Mouse (Mus musculus): ENCODE data around the gene Zrsr1. TPM values are rescaled to one million over a fixed set of nuclear protein-coding genes. Genes with fewer than 3 reads are reported as not detected.
A peak's percentile ranks its signal among the peaks of the same experiment; 100 is the strongest.

Gene Zrsr1
- total and polyA plus RNA-seq, 3 experiments: 10.4 to 15.8 TPM; not detected in 1

DNA sequence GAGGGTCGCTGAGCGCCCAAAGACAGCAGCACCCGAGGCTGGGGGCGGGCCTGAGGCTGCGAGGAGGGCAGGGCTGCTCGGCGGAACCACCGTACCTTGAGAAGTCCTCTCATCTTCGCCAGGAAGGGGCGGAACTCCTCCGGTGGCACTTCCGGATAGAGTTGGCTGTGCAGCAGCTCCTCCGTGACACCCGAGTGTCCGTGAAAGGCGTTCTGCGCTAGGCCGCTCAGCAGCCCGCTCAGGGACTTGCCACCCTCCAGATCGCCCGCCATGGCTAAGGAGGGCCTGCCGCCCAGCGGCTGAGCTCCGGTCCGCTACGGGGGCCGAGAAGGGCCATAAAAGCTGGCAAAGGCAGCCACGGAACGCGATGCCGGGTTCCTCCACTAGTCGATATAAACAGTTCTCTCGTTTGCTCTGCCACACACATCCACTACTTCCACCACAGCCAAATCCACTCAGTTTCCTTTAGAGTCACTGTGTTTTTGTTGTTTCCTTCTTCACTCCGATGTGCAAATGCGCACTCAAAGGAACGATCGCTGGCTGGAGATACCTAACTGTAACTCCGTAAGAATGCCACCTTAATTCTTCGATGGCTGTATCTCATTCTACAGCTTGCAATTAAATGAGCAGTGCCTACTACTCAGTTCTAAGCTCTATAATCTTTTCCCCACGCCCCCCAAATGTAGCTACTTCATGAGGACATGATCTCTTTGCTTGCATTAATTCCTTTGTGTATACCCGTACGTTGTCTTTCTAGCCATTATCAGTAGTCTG lies 10.4 kb downstream of the Zrsr1 start, which contains the start of the genes Gm28048 and Commd1:
Gm28048 (minus strand) TSS at position 107 of the 774 bp plus-strand sequence.
Commd1 (minus strand) TSS at position 399 of the 774 bp plus-strand sequence.
- H3K9ac ChIP-seq (ENCODE audit: control insufficient read depth, low read depth, low read length, poor library complexity, severe bottlenecking): peak within 1 kb of the TSS; percentile 73
- H3K36me3 ChIP-seq (ENCODE audit: control insufficient read depth in 1 of 2, insufficient read depth in 2 of 2, low read length in 2 of 2): peaks cover 0 to 33% of the 10 kb centered on the region in 2 experiments; a peak in 2 of 4 replicates
- H3K4me3 ChIP-seq (ENCODE audit: control insufficient read depth in 1 of 2, insufficient read depth in 1 of 2, low read depth in 2 of 2, low read length in 2 of 2): peak within 1 kb of the TSS; percentile 60 to 65
- peaks cover 33% of the 10 kb centered on the region for H3K79me2 ChIP-seq (ENCODE audit: control insufficient read depth, insufficient read depth, low read length, poor library complexity)
- H3K9me3 ChIP-seq (replicated peaks; ENCODE audit: insufficient read depth, low read length): no peaks in the 10 kb centered on the region
- H3K27me3 ChIP-seq (ENCODE audit: control insufficient read depth in 1 of 2, insufficient read depth in 2 of 2, low read length in 2 of 2): no peaks in the 10 kb centered on the region
- peak; percentile 98 for DNase-seq (ENCODE audit: low read depth, low spot score)
- peaks cover 9 to 15% of the 10 kb centered on the region in 2 experiments; a peak in 3 of 4 replicates for H3K4me1 ChIP-seq (ENCODE audit: control insufficient read depth in 1 of 2, insufficient read depth in 2 of 2, low read length in 2 of 2)
- peak within 1 kb of the TSS; percentile 88 for H3K27ac ChIP-seq (ENCODE audit: control insufficient read depth, low read depth, low read length)
- no peak for TF ChIP-seq USF1 (IDR thresholded peaks at IDR 0.05; ENCODE audit: low read depth, low read length)
- no peak for TF ChIP-seq CHD2 (IDR thresholded peaks at IDR 0.05; ENCODE audit: low read length)
- TF ChIP-seq ZNF384 (IDR thresholded peaks at IDR 0.05; ENCODE audit: low read depth, low read length): no peak
- peak; percentile 57; the same call in 1 of the 2 replicates for TF ChIP-seq MAZ (IDR thresholded peaks at IDR 0.05; ENCODE audit: low read depth, low read length)
- TF ChIP-seq USF2 (IDR thresholded peaks at IDR 0.05; ENCODE audit: borderline replicate concordance in 1 of 2, insufficient read depth in 1 of 2, low read depth in 1 of 2, low read length in 2 of 2): no peak
- peak; percentile 61 for TF ChIP-seq TCF12 (IDR thresholded peaks at IDR 0.05; ENCODE audit: low read depth, low read length)
- TF ChIP-seq MYB (IDR thresholded peaks at IDR 0.05; ENCODE audit: low read depth, low read length): no peak
- no peak; the same call in 1 of the 2 replicates for TF ChIP-seq KAT2A (conservative IDR thresholded peaks at IDR 0.05; ENCODE audit: low read depth, low read length)
- peak; percentile 32; the same call in 1 of the 2 replicates for TF ChIP-seq RCOR1 (IDR thresholded peaks at IDR 0.05; ENCODE audit: low read depth, low read length)
- TF ChIP-seq POLR2AphosphoS2 (IDR thresholded peaks at IDR 0.05; ENCODE audit: low read length): peak; percentile 91
- TF ChIP-seq TAL1 (IDR thresholded peaks at IDR 0.05; ENCODE audit: low read length): no peak
- 0 out of 2 replicates have a peak, but pooled peaks have one; percentile 30 for TF ChIP-seq UBTF (IDR thresholded peaks at IDR 0.05; ENCODE audit: borderline replicate concordance, insufficient read depth, low read depth, low read length)
- no peak for TF ChIP-seq RAD21 (IDR thresholded peaks at IDR 0.05; ENCODE audit: low read depth, low read length)
- peak; percentile 49; the same call in 1 of the 2 replicates for TF ChIP-seq MYC (IDR thresholded peaks at IDR 0.05; ENCODE audit: low read depth, low read length)
- peak; percentile 86 for TF ChIP-seq HCFC1 (IDR thresholded peaks at IDR 0.05; ENCODE audit: low read depth, low read length)
- TF ChIP-seq JUND (IDR thresholded peaks at IDR 0.05; ENCODE audit: low read depth, low read length): no peak
- TF ChIP-seq POLR2A (IDR thresholded peaks at IDR 0.05; ENCODE audit: control insufficient read depth in 1 of 2, insufficient read depth in 1 of 2, low read depth in 1 of 2, low read length in 2 of 2, poor library complexity in 1 of 2): peak; percentile 93 to 95
- peak; percentile 92 for TF ChIP-seq NELFE (IDR thresholded peaks at IDR 0.05; ENCODE audit: low read depth, low read length)
- TF ChIP-seq TBP (IDR thresholded peaks at IDR 0.05; ENCODE audit: low read depth, low read length): peak; percentile 81
- TF ChIP-seq GATA1 (IDR thresholded peaks at IDR 0.05; ENCODE audit: low read depth, low read length): peak; percentile 47; the same call in 1 of the 2 replicates
- TF ChIP-seq ETS1 (IDR thresholded peaks at IDR 0.05; ENCODE audit: low read depth, low read length): peak; percentile 59
- no peak for TF ChIP-seq ZKSCAN1 (IDR thresholded peaks at IDR 0.05; ENCODE audit: low read depth, low read length)
- 0 out of 2 replicates have a peak, but pooled peaks have one; percentile 63 for TF ChIP-seq E2F4 (IDR thresholded peaks at IDR 0.05; ENCODE audit: borderline replicate concordance, low read depth, low read length)
- no peak for TF ChIP-seq BHLHE40 (IDR thresholded peaks at IDR 0.05; ENCODE audit: borderline replicate concordance, low read depth, low read length)
- TF ChIP-seq NRF1 (IDR thresholded peaks at IDR 0.05; ENCODE audit: insufficient read depth, low read depth, low read length, poor library complexity, severe bottlenecking): no peak
- TF ChIP-seq POLR2AphosphoS5 (IDR thresholded peaks at IDR 0.05; ENCODE audit: borderline replicate concordance, low read depth, low read length): no peak; the same call in 1 of the 2 replicates
- no peak; the same call in 1 of the 2 replicates for TF ChIP-seq MAX (IDR thresholded peaks at IDR 0.05; ENCODE audit: low read length)
- TF ChIP-seq CHD1 (IDR thresholded peaks at IDR 0.05; ENCODE audit: low read depth, low read length): no peak; the same call in 1 of the 2 replicates
- no peak for TF ChIP-seq GABPA (IDR thresholded peaks at IDR 0.05; ENCODE audit: low read depth, low read length)
- no peak for TF ChIP-seq SMC3 (IDR thresholded peaks at IDR 0.05; ENCODE audit: low read depth, low read length)
- no peak; a peak in 1 of 4 replicates for TF ChIP-seq EP300 (IDR thresholded peaks at IDR 0.05; ENCODE audit: low read depth in 1 of 2, low read length in 2 of 2)
- peak; percentile 84 for TF ChIP-seq ELF1 (IDR thresholded peaks at IDR 0.05; ENCODE audit: low read depth, low read length)
- peak; percentile 80 for TF ChIP-seq SIN3A (IDR thresholded peaks at IDR 0.05; ENCODE audit: low read length)
- no peak for TF ChIP-seq ZC3H11A (IDR thresholded peaks at IDR 0.05; ENCODE audit: low read depth, low read length)
- no peak for TF ChIP-seq MAFK (IDR thresholded peaks at IDR 0.05; ENCODE audit: borderline replicate concordance, low read depth, low read length)

Measured in MEL (cell line).